Mouse (Mus musculus): Measurements from ENCODE around the gene Ptp4a2. TPM values are rescaled to one million over a fixed set of nuclear protein-coding genes. Genes with fewer than 3 reads are reported as not detected.
"Not testable (repeated sequence)": the region's sequence is repeated elsewhere in the genome, so short reads cannot be mapped to it uniquely, and the experiment has no call there.

Gene Ptp4a2
- polyA plus RNA-seq, 1 experiment = 59.5 TPM

DNA sequence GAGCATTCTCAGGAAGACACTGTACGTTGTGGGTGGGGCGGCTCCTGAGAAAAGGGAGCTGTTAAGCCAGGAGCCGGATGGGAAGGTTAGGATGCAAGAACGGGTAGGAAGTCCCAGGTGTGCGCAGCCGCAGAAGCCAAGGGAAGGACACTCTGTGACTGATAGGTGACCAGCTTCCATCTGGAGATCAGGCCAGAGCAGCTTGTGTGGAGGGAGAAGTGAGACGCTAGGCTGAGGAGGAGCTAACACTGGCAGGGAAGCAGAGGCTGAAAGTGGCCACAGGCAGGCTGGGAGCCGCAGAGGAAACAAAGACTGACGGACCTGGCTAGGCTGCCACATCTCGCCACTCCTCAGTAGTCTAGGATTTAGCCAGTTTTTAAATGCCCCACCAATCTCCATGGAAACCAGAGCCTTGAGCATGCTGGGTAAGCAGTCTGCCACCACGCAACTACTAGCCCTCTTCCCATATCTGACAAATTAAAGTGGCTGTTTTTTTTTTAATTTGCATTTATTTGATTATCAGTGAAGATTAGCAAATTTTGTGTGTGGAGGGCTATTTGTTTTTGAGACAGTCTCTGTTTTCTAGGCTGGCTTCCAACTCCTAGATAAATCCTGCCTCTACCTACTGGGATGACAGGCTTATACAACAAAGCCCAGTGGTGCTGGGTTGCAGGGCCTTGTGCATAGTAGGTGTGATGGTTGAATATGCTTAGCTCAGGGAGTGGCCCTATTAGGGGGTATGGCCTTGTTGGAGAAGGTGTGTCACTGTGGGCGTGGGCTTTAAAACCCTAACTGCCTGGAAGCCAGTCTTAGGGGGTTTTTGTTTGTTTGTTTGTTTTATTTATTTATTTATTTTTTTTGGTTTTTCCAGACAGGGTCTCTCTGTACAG, 73.3 kb downstream of the Ptp4a2 start:
- Histone ChIP-seq H3K4me1 (replicated peaks; ENCODE audit: control insufficient read depth, insufficient read depth, low read length) (peaks cover 19% of the 10 kb centered on the region), H3K27ac (ENCODE audit: control insufficient read depth, insufficient read depth, low read length) (peak overlapping the region; percentile 89), H3K36me3 (ENCODE audit: control insufficient read depth, insufficient read depth, low read length) (no peaks in the 10 kb centered on the region), H3K27me3 (ENCODE audit: control insufficient read depth, insufficient read depth, low read length) (no peaks in the 10 kb centered on the region), H3K4me3 (ENCODE audit: control insufficient read depth, insufficient read depth, low read length) (no peak overlapping the region)
- WGBS = 63% methylated on average over 12 of the region's 12 CpGs
- DNase-seq = no peak
- TF ChIP-seq POLR2A (IDR thresholded peaks at IDR 0.05; ENCODE audit: control insufficient read depth, extremely low read depth, insufficient read depth, low read length, poor library complexity) (no peak), CTCF (IDR thresholded peaks at IDR 0.05; ENCODE audit: borderline replicate concordance, control insufficient read depth, extremely low read depth, insufficient read depth, low read length, poor library complexity) (no peak)

DNA sequence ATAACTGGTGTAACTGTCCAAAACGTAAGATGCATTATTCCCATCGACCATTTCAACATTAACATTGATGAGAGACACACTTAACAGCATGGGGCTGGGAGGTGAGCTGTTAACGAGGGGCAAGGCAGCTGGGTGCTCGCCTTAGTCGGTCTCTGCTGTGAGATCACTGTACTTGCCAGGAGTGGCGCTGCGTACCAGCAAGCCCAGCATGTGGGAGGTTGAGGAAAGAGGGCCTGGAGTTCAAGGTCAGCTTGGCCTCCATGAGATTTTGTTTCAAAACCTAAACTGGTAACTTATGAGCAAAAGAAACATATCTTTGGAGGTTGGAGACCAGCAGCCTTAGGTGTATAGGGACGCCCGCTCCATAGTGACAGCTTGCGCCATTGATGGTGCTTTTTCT, 78.6 kb downstream of the Ptp4a2 start:
- H3K4me1 ChIP-seq (replicated peaks; ENCODE audit: control insufficient read depth, insufficient read depth, low read length) = no peaks in the 10 kb centered on the region
- H3K4me3 ChIP-seq (ENCODE audit: control insufficient read depth, insufficient read depth, low read length) = no peak overlapping the region
- H3K27me3 ChIP-seq (ENCODE audit: control insufficient read depth, insufficient read depth, low read length) = no peaks in the 10 kb centered on the region
- 96% methylated on average over 10 of the region's 10 CpGs for WGBS
- H3K36me3 ChIP-seq (ENCODE audit: control insufficient read depth, insufficient read depth, low read length) = no peaks in the 10 kb centered on the region
- DNase-seq = no peak
- H3K27ac ChIP-seq (ENCODE audit: control insufficient read depth, insufficient read depth, low read length) = no peak overlapping the region
- TF ChIP-seq CTCF (IDR thresholded peaks at IDR 0.05; ENCODE audit: borderline replicate concordance, control insufficient read depth, extremely low read depth, insufficient read depth, low read length, poor library complexity) (no peak), POLR2A (IDR thresholded peaks at IDR 0.05; ENCODE audit: control insufficient read depth, extremely low read depth, insufficient read depth, low read length, poor library complexity) (no peak)

DNA sequence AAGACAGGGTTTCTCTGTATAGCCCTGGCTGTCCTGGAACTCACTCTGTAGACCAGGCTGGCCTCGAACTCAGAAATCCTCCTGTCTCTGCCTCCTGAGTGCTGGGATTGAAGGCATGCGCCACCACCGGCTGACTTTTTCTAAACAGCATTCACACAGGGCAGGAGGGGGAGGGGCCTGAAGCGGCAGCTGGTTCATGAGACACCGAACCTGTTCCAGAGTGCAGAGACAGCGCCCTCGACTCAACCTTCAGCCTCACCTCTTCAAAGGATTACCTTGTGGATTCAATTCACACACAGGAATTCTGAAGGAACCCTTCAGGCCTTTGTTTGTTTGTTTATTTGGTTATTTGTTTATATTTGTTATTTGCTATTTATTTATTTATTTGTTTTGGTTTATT, 79.1 kb downstream of the Ptp4a2 start:
- Histone ChIP-seq H3K4me3 (ENCODE audit: control insufficient read depth, insufficient read depth, low read length) (no peak overlapping the region), H3K36me3 (ENCODE audit: control insufficient read depth, insufficient read depth, low read length) (no peaks in the 10 kb centered on the region), H3K27me3 (ENCODE audit: control insufficient read depth, insufficient read depth, low read length) (no peaks in the 10 kb centered on the region), H3K27ac (ENCODE audit: control insufficient read depth, insufficient read depth, low read length) (no peak overlapping the region), H3K4me1 (replicated peaks; ENCODE audit: control insufficient read depth, insufficient read depth, low read length) (no peaks in the 10 kb centered on the region)
- DNase-seq = no peak
- 94% methylated on average over 7 of the region's 7 CpGs for WGBS
- TF ChIP-seq POLR2A (IDR thresholded peaks at IDR 0.05; ENCODE audit: control insufficient read depth, extremely low read depth, insufficient read depth, low read length, poor library complexity) = no peak
- TF ChIP-seq CTCF (IDR thresholded peaks at IDR 0.05; ENCODE audit: borderline replicate concordance, control insufficient read depth, extremely low read depth, insufficient read depth, low read length, poor library complexity) = no peak

DNA sequence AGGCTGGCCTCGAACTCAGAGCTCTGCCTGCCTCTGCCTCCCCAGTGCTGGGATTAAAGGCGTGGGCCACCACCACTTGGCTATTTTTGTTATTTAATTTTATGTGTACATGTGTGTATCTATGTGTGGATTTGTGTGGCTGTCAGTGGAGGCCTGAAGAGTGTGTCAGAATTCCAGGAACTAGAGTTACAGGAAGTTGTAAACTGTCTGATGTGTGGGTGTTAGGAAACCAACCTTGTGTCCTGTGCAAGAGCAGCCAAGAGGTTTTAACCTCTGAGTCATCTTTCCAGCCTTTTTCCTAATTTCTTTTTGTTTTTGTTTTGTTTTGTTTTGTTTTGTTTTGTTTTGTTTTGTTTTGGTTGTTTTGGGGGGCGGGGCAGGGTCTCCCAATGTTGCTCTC, 83.8 kb downstream of the Ptp4a2 start:
- DNase-seq = no peak
- 96% methylated on average over 3 of the region's 3 CpGs for WGBS
- TF ChIP-seq POLR2A (IDR thresholded peaks at IDR 0.05; ENCODE audit: control insufficient read depth, extremely low read depth, insufficient read depth, low read length, poor library complexity) (no peak), CTCF (IDR thresholded peaks at IDR 0.05; ENCODE audit: borderline replicate concordance, control insufficient read depth, extremely low read depth, insufficient read depth, low read length, poor library complexity) (no peak)
- no peak overlapping the region for H3K4me3 ChIP-seq (ENCODE audit: control insufficient read depth, insufficient read depth, low read length)
- H3K27me3 ChIP-seq (ENCODE audit: control insufficient read depth, insufficient read depth, low read length) = no peaks in the 10 kb centered on the region
- H3K36me3 ChIP-seq (ENCODE audit: control insufficient read depth, insufficient read depth, low read length) = no peaks in the 10 kb centered on the region
- H3K4me1 ChIP-seq (replicated peaks; ENCODE audit: control insufficient read depth, insufficient read depth, low read length) = no peaks in the 10 kb centered on the region
- H3K27ac ChIP-seq (ENCODE audit: control insufficient read depth, insufficient read depth, low read length) = no peak overlapping the region

DNA sequence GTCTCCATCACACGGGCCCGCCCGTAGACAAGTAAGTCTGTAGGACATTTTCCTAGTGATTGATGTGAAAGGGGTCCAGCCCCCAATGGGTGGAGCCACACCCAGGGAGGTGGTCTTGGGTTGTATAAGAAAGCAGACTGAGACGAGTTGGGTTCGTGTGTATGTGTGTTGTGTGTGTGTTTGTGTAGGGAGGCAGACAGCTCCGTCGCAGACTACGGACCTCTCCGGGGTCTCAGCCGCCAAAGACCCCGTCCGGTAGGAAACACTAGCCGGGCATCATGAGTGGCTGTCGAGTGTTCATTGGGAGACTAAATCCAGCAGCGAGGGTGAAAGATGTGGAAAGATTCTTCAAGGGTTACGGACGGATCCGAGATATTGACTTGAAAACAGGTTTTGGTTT, 87.8 kb downstream of the Ptp4a2 start:
- H3K4me3 ChIP-seq (ENCODE audit: control insufficient read depth, insufficient read depth, low read length); H3K27ac ChIP-seq (ENCODE audit: control insufficient read depth, insufficient read depth, low read length); H3K4me1 ChIP-seq (replicated peaks; ENCODE audit: control insufficient read depth, insufficient read depth, low read length); H3K27me3 ChIP-seq (ENCODE audit: control insufficient read depth, insufficient read depth, low read length); H3K36me3 ChIP-seq (ENCODE audit: control insufficient read depth, insufficient read depth, low read length); DNase-seq: not testable (repeated sequence)
- 98% methylated on average over 18 of the region's 18 CpGs for WGBS

Other genes starting within 250 kb of the Ptp4a2 start
- 1,584 and 1,845 TPM in 2 replicates for gene Lck, start 237.6 kb upstream of the Ptp4a2 start, polyA plus RNA-seq (2012; rRNA removed)
- 2.6 and 3.0 TPM in 2 replicates for gene Fam167b, start 232.7 kb upstream of the Ptp4a2 start, polyA plus RNA-seq (2012; rRNA removed)
- 331 and 350 TPM in 2 replicates for gene Eif3i, start 210.6 kb upstream of the Ptp4a2 start, polyA plus RNA-seq (2012; rRNA removed)
- gene Tmem234, start 210.6 kb upstream of the Ptp4a2 start, polyA plus RNA-seq (2012; rRNA removed) = 243 and 257 TPM in 2 replicates
- gene Dcdc2b, start 197.0 kb upstream of the Ptp4a2 start, polyA plus RNA-seq (2012; rRNA removed) = 4.9 and 7.0 TPM in 2 replicates
- gene Iqcc, start 192.1 kb upstream of the Ptp4a2 start, polyA plus RNA-seq (2012; rRNA removed) = 73.8 and 78.8 TPM in 2 replicates
- 34.8 and 35.3 TPM in 2 replicates for gene Ccdc28b, start 187.3 kb upstream of the Ptp4a2 start, polyA plus RNA-seq (2012; rRNA removed)
- gene Txlna, start 170.2 kb upstream of the Ptp4a2 start, polyA plus RNA-seq (2012; rRNA removed) = 70.1 and 70.8 TPM in 2 replicates
- 32.5 and 34.2 TPM in 2 replicates for gene Kpna6, start 138.5 kb upstream of the Ptp4a2 start, polyA plus RNA-seq (2012; rRNA removed)
- 68.1 and 69.6 TPM in 2 replicates for gene Tmem39b, start 114.4 kb upstream of the Ptp4a2 start, polyA plus RNA-seq (2012; rRNA removed)
- 126 and 209 TPM in 2 replicates for gene Khdrbs1, start 68.9 kb upstream of the Ptp4a2 start, polyA plus RNA-seq (2012; rRNA removed)
- gene Spocd1, start 118.0 kb downstream of the Ptp4a2 start, polyA plus RNA-seq (2012; rRNA removed) = 0.08 and 0.11 TPM in 2 replicates
- gene Adgrb2, start 173.7 kb downstream of the Ptp4a2 start, polyA plus RNA-seq (2012; rRNA removed) = 5.8 and 6.7 TPM in 2 replicates
- gene Col16a1, start 236.6 kb downstream of the Ptp4a2 start, polyA plus RNA-seq (2012; rRNA removed) = 2.6 and 4.4 TPM in 2 replicates

Data from thymus, adult 2 months (tissue).